Mouse (Mus musculus) lung, adult 2 months (tissue): Measurements from ENCODE around the gene Themis2.

ENCODE experiments used
- CTCF ChIP-seq: fragments of 200-500 bp; IDR thresholded peaks from 2 replicates; pipeline ENCODE4 v1.5.1; 2011; ENCODE audit warnings: mild to moderate bottlenecking, low read length, control low read depth; ENCODE audit not compliant: insufficient read depth
- POLR2A ChIP-seq: fragments of 200-500 bp; IDR thresholded peaks from 2 replicates; pipeline ENCODE4 v1.6.1; 2011; ENCODE audit warnings: low read depth, mild to moderate bottlenecking, control low read depth, low read length, borderline replicate concordance; ENCODE audit errors: extremely low read depth

DNA sequence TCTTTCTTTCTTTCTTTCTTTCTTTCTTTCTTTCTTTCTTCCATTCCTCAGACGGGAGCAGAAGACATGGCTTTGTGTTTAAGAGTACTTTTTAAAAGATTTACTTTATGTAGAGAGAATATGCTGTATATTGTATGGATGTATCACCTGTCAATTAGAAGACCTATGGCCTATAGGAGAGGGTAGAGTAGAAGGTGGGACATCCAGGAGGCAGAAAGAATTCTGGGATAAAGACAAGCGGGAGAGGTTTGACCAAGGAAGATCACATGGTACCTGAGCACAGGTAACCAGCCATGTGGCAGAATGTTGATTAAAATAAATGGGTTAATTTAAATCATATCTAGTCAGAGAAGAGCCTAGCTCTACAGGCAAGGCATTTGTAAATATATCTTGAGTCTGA lies 61.4 kb downstream of the Themis2 start:
- TF ChIP-seq CTCF = no peak
- no peak for TF ChIP-seq POLR2A
